Mouse (Mus musculus) forebrain, embryonic 16.5 days (tissue): Measurements from ENCODE around the gene Foxj1. TPM values are rescaled to one million over a fixed set of nuclear protein-coding genes. Genes with fewer than 3 reads are reported as not detected.
"Not testable (repeated sequence)": the region's sequence is repeated elsewhere in the genome, so short reads cannot be mapped to it uniquely, and the experiment has no call there.

Experiments used
- ATAC-seq: fragments of 200-750 bp; cut with Nextera tagmentation; 2 replicates; pipeline ENCODE4 v1.8.0; 2017; ENCODE audit warnings: mild to moderate bottlenecking, moderate library complexity
- H3K27ac ChIP-seq: fragments of 300-500 bp; sonication (generic); 2 replicates; pipeline ENCODE4 v1.5.1; 2014; ENCODE audit warnings: low read length, control low read depth
- H3K27me3 ChIP-seq: fragments of 300-500 bp; sonication (generic); replicated peaks from 2 replicates; pipeline ENCODE4 v1.6.1; 2014; ENCODE audit warnings: low read length; ENCODE audit not compliant: control insufficient read depth, insufficient read depth
- H3K36me3 ChIP-seq: fragments of 300-500 bp; sonication (generic); 2 replicates; pipeline ENCODE4 v1.6.1; 2014; ENCODE audit not compliant: control insufficient read depth, insufficient read depth
- H3K4me1 ChIP-seq: fragments of 300-500 bp; sonication (generic); replicated peaks from 2 replicates; pipeline ENCODE4 v1.6.1; 2014; ENCODE audit warnings: low read length; ENCODE audit not compliant: control insufficient read depth, insufficient read depth
- H3K4me2 ChIP-seq: fragments of 300-500 bp; sonication (generic); 2 replicates; pipeline ENCODE4 v1.6.1; 2014; ENCODE audit warnings: mild to moderate bottlenecking, low read length, control low read depth
- H3K4me3 ChIP-seq: fragments of 300-500 bp; sonication (generic); replicated peaks from 2 replicates; pipeline ENCODE4 v1.5.1; 2014; ENCODE audit warnings: mild to moderate bottlenecking, low read length, control low read depth
- H3K9ac ChIP-seq: fragments of 300-500 bp; sonication (generic); replicated peaks from 2 replicates; pipeline ENCODE4 v1.6.1; 2014; ENCODE audit warnings: low read depth, low read length, control low read depth
- H3K9me3 ChIP-seq: fragments of 300-500 bp; sonication (generic); 2 replicates; pipeline ENCODE4 v1.6.1; 2016; ENCODE audit warnings: low read length; ENCODE audit not compliant: control insufficient read depth
- WGBS: fragments of 180-500 bp; shearing (Covaris S2); extraction: QIAGEN DNeasy Blood & Tissue Kit; methylation state at CpG from one replicate; pipeline ENCODE4 v1.1.7; 2014; 5-methylcytosine and 5-hydroxymethylcytosine counted together
- polyA plus RNA-seq: library from polyadenylated mRNA; unstranded; fragments of >200 nt; fragmentation: Nextera tagmentation; extraction: Ambion mirVana; gene quantifications from 2 replicates; pipeline ENCODE4 v1.2.1, GENCODE M21; 2015

The Foxj1 gene
- polyA plus RNA-seq, 1 experiment from 2014 or later: 6.6 TPM

DNA sequence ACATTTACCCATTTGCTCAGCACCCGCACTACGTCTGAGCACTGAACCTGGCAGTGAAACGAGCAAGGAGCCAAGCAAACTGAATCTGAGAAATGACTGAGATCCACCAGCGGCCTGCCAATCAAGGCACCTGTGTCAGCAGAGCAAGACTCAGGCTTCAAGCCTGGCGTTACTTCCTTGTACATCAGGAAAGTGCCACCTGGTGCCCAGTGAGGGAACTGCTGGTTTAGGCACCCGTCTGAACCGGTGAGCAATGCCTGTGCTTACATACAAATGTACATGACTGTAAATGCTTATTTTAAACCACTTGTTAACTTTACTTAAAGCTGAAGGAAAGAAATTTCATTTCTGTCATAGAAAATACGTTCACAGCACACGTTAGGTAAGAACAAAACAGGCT lies 32.9 kb upstream of the Foxj1 start:
- WGBS: 13% methylated on average over 9 of the region's 9 CpGs
- H3K9ac ChIP-seq: no peak overlapping the region
- no peaks in the 10 kb centered on the region for H3K36me3 ChIP-seq
- H3K4me2 ChIP-seq: no peak overlapping the region
- no peaks in the 10 kb centered on the region for H3K9me3 ChIP-seq
- ATAC-seq: no peak
- H3K27me3 ChIP-seq: no peaks in the 10 kb centered on the region
- no peaks in the 10 kb centered on the region; the same call in 1 of the 2 replicates for H3K4me1 ChIP-seq
- no peak overlapping the region for H3K4me3 ChIP-seq
- no peak overlapping the region for H3K27ac ChIP-seq

DNA sequence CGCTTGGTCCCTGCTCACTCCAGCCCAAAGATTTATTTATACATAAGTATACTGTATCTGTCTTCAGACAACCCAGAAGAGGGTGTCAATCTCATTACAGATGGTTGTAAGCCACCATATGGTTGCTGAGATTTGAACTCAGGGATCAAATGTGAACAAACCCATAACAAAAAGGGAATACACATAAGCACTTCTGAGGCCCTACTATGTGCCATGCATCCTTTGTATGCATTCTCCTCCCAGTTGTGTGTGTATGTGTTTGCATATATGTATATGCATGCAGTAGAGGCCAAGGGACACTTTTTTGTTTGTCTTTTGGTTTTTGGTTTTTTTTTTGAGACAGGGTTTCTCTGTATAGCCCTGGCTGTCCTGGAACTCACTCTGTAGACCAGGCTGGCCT lies 31.4 kb upstream of the Foxj1 start:
- Histone ChIP-seq H3K4me1 (no peaks in the 10 kb centered on the region; the same call in 1 of the 2 replicates), H3K9me3 (no peaks in the 10 kb centered on the region), H3K27me3 (no peaks in the 10 kb centered on the region), H3K36me3 (no peaks in the 10 kb centered on the region), H3K9ac (no peak overlapping the region), H3K27ac (no peak overlapping the region), H3K4me2 (no peak overlapping the region), H3K4me3 (no peak overlapping the region)
- ATAC-seq: no peak
- 88% methylated on average over 1 of the region's 1 CpGs for WGBS

DNA sequence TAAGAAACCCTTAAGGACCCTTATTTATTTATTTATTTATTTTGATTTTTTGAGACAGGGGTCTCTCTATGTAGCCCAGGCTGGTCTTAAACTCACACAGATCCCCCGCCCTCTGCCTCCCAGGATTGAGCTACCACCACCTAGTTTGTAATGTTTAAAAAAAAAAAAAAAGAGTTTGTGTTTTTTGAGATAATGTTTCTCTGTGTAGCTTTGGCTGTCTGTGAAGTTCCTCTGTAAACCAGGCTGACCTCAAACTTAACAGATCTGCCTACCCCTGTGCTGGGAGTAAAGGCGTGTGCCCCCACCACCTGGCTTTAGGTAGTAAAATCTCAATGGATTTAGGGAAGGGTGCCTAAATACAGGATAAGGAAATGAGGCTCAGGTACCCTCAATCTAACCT lies 30.9 kb upstream of the Foxj1 start:
- Histone ChIP-seq H3K9me3 (no peaks in the 10 kb centered on the region), H3K4me2 (no peak overlapping the region), H3K36me3 (no peaks in the 10 kb centered on the region; the same call in 1 of the 2 replicates), H3K27ac (no peak overlapping the region), H3K4me3 (no peak overlapping the region), H3K9ac (no peak overlapping the region), H3K4me1 (no peaks in the 10 kb centered on the region; the same call in 1 of the 2 replicates), H3K27me3 (no peaks in the 10 kb centered on the region)
- no peak for ATAC-seq
- whole genome bisulfite sequencing: 77% methylated on average over 2 of the region's 2 CpGs

DNA sequence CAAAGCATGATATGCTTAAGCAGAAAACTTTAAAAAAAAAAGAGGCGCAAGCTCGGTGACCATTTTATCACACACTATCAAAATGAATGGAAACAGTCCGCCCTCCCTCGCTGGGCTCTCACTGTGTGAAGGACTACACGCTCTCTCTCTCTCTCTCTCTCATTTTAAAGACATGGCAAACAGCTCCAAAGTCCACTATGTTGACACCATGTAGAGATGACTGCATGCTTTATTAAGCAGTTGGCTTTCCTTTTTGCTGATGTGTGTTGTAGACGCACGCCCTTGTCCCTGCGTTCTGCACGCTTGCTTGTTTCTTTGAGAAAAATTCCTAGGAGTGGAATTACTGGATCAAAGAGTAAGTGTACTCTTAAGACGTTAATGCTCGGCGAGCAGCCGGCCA lies 30.2 kb upstream of the Foxj1 start:
- H3K9ac ChIP-seq: no peak overlapping the region
- WGBS: 41% methylated on average over 13 of the region's 13 CpGs
- no peaks in the 10 kb centered on the region; the same call in 1 of the 2 replicates for H3K36me3 ChIP-seq
- no peak overlapping the region for H3K27ac ChIP-seq
- H3K27me3 ChIP-seq: no peaks in the 10 kb centered on the region
- no peak for ATAC-seq
- H3K9me3 ChIP-seq: no peaks in the 10 kb centered on the region
- H3K4me2 ChIP-seq: no peak overlapping the region
- H3K4me1 ChIP-seq: no peaks in the 10 kb centered on the region; the same call in 1 of the 2 replicates
- no peak overlapping the region for H3K4me3 ChIP-seq

DNA sequence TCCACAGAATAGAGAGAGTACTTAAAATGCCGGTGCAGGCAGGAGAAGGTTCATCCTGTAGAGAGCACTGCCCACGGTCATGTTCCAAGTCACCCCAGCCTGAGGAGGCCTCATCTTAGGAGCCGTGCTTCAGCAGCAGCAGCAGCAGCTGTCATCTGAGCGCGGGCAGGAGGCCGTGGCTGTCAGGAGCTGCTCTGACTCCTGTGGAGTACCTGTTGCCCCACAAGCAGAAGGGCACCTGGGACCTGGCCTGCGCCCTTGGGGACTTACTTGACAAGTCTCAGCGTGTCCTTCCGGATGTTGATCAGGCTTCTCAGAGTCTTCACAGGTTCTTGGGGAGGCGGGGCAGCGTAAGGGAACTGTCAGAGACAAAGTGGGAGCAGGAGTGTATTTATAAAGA lies 26.8 kb upstream of the Foxj1 start:
- Histone ChIP-seq H3K27me3 (no peaks in the 10 kb centered on the region), H3K4me1 (peaks cover 2% of the 10 kb centered on the region; the same call in 1 of the 2 replicates), H3K9ac (no peak overlapping the region), H3K9me3 (no peaks in the 10 kb centered on the region), H3K4me3 (no peak overlapping the region), H3K36me3 (no peaks in the 10 kb centered on the region; the same call in none of the 2 replicates), H3K4me2 (no peak overlapping the region), H3K27ac (no peak overlapping the region)
- ATAC-seq: no peak
- WGBS: 80% methylated on average over 11 of the region's 11 CpGs

DNA sequence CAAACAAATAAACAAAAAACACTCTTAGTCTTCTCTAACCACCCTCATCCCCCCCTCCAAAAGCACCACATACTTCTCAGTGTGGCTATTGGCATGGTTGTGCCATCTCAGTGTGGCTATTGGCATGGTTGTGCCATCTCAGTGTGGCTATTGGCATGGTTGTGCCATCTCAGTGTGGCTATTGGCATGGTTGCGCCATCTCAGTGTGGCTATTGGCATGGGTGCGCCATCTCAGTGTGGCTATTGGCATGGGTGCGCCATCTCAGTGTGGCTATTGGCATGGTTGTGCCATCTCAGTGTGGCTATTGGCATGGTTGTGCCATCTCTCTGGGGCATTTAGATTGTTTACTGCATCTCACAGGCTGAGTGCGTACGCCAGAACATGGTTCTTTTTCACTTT lies 25.7 kb upstream of the Foxj1 start:
- not testable (repeated sequence) for H3K9ac ChIP-seq, H3K4me2 ChIP-seq, H3K4me1 ChIP-seq, H3K27ac ChIP-seq, ATAC-seq, H3K9me3 ChIP-seq, H3K4me3 ChIP-seq, H3K36me3 ChIP-seq, H3K27me3 ChIP-seq
- 95% methylated on average over 5 of the region's 5 CpGs for WGBS

DNA sequence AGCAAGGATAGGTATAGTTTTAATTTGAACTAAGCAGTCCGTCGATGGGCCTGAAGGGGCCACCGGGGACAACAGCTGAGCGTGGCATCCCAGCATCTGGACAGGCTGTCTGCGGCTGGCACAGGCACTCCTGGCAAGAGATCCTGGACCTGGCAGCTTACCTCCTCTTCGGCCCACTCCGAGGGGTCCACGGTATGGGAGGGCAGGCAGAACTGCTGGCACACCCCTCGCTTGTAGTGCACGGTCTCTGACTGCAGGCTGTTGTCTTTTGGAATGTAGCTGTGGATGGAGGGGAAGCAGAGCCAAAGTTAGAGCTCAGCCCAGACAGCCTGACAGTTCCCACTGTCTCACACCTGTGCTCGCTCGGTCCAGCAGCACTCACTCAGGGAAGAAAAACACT lies 24.5 kb upstream of the Foxj1 start:
- Histone ChIP-seq H3K9me3 (no peaks in the 10 kb centered on the region), H3K9ac (no peak overlapping the region), H3K4me3 (no peak overlapping the region), H3K27ac (no peak overlapping the region), H3K27me3 (no peaks in the 10 kb centered on the region), H3K4me1 (0 out of 2 replicates have a peak, but pooled peaks cover 2% of the 10 kb centered on the region), H3K36me3 (peaks cover 11% of the 10 kb centered on the region), H3K4me2 (no peak overlapping the region)
- 75% methylated on average over 12 of the region's 12 CpGs for WGBS
- ATAC-seq: no peak

DNA sequence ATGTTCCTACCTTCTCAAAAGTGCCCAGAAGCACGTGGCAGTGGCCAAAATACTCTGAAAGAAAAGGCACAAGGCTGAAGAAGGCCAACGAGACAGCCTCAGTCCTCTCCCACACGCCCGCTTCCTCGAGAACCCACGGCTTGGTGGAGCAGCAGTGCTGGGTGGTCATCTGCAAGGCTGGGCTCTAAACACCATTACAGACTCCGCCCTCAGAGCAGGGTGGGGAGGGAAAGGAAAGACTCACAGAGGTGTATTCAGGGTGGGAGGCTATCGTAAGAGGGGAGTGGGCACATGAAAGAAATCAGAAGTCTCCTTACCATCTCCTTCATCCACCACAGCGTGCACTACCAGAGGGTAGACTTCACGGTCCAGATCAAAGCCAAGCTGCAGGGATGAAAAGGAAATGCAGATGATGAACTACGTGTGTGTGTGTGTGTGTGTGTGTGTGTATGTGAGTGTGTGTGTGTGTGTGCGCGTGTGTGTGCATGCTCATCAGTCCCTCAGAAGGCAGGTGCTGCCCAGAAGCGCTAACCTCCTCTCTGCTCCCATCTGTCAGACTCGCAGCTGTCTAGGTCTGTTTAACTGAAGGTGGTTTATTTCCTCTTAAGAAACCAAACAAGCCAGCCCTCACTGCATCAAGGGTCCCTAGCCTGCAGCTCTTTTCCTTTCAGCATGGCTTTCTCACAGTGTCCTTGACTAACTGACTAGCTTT lies 23.9 kb upstream of the Foxj1 start:
- no peak overlapping the region for H3K4me2 ChIP-seq
- no peak overlapping the region for H3K27ac ChIP-seq
- H3K36me3 ChIP-seq: peaks cover 11% of the 10 kb centered on the region

DNA sequence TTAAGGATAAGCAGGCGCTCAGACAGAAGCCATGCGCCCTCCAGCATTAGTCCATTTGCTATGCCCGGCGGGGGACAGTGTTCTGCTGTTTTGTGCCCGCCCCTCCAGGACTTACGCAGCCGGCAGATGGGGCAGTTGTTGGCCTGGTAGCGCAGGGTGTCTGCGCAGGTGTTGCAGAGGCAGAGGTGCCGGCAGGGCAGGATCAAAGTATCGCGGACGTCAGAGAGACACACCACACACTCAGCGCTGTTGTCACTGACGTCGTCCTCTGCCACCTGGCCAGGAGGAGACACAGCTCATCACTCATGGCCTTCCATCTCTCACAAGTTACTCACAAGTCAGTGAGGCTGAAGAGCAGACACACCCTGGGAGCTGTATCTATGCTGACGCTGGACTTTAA lies 19.3 kb upstream of the Foxj1 start:
- Histone ChIP-seq H3K36me3 (peaks cover 15% of the 10 kb centered on the region), H3K9ac (no peak overlapping the region), H3K4me1 (0 out of 2 replicates have a peak, but pooled peaks cover under 1% of the 10 kb centered on the region), H3K4me3 (no peak overlapping the region), H3K27ac (no peak overlapping the region), H3K4me2 (no peak overlapping the region), H3K27me3 (no peaks in the 10 kb centered on the region), H3K9me3 (no peaks in the 10 kb centered on the region)
- ATAC-seq: no peak
- 37% methylated on average over 17 of the region's 17 CpGs for WGBS

More for the DNA sequence above, 23.9 kb upstream of the Foxj1 start:
- H3K9ac ChIP-seq: no peak overlapping the region
- no peaks in the 10 kb centered on the region for H3K9me3 ChIP-seq
- no peak for ATAC-seq
- no peak overlapping the region for H3K4me3 ChIP-seq
- H3K27me3 ChIP-seq: no peaks in the 10 kb centered on the region
- 0 out of 2 replicates have a peak, but pooled peaks cover 2% of the 10 kb centered on the region for H3K4me1 ChIP-seq
- WGBS: 76% methylated on average over 15 of the region's 15 CpGs
